Mouse (Mus musculus): Measurements from ENCODE around the gene Capn13.
"Not testable (repeated sequence)": the region's sequence is repeated elsewhere in the genome, so short reads cannot be mapped to it uniquely, and the experiment has no call there.

The Capn13 gene

GRCm38 (mm10) chr17:73342673-73343072 is 58.0 kb downstream of the Capn13 start:
- no peak for DNase-seq

- DNase-seq, result no peak
These were observed 71.6 kb downstream of the Capn13 start for GRCm38 (mm10) chr17:73329071-73329470.

- DNase-seq, result no peak
These were observed 75.4 kb downstream of the Capn13 start for GRCm38 (mm10) chr17:73325314-73325713.

GRCm38 (mm10) chr17:73324732-73325131 is 75.9 kb downstream of the Capn13 start:
- no peak for DNase-seq

GRCm38 (mm10) chr17:73323981-73324380 is 76.7 kb downstream of the Capn13 start:
- no peak for DNase-seq

- no peak for DNase-seq
These were observed 85.9 kb downstream of the Capn13 start for GRCm38 (mm10) chr17:73314786-73315185.

- DNase-seq, result no peak
These were observed 89.2 kb downstream of the Capn13 start for GRCm38 (mm10) chr17:73311491-73311890.

GRCm38 (mm10) chr17:73308691-73309090 is 92.0 kb downstream of the Capn13 start:
- DNase-seq, result no peak

GRCm38 (mm10) chr17:73306626-73307025 is 94.0 kb downstream of the Capn13 start:
- no peak for DNase-seq

- peak in 1 of 2 experiments; percentile 51 for DNase-seq
These were observed 95.0 kb downstream of the Capn13 start for GRCm38 (mm10) chr17:73305622-73306021.

GRCm38 (mm10) chr17:73304086-73304812 is 96.4 kb downstream of the Capn13 start:
- DNase-seq, result no peak

- DNase-seq, result no peak
These were observed 97.0 kb downstream of the Capn13 start for GRCm38 (mm10) chr17:73303676-73304075.

- DNase-seq, result peak in 1 of 2 experiments; percentile 70
These were observed 97.4 kb downstream of the Capn13 start for GRCm38 (mm10) chr17:73303217-73303616.

GRCm38 (mm10) chr17:73302104-73302503 is 98.6 kb downstream of the Capn13 start:
- peak; percentile 71 to 83 for DNase-seq

GRCm38 (mm10) chr17:73301258-73302050 is 99.2 kb downstream of the Capn13 start:
- peak; percentile 29 to 77 for DNase-seq

GRCm38 (mm10) chr17:73300147-73300880 is 100.4 kb downstream of the Capn13 start:
- DNase-seq, result peak; percentile 26 to 64

- DNase-seq, result no peak
These were observed 101.7 kb downstream of the Capn13 start for GRCm38 (mm10) chr17:73298981-73299380.

- DNase-seq, result peak; percentile 60 to 68
These were observed 103.8 kb downstream of the Capn13 start for GRCm38 (mm10) chr17:73296855-73297254.

- DNase-seq, result no peak
These were observed 107.4 kb downstream of the Capn13 start for GRCm38 (mm10) chr17:73293237-73293636.

GRCm38 (mm10) chr17:73284301-73284700 is 116.4 kb downstream of the Capn13 start:
- DNase-seq, result no peak

- not testable (repeated sequence) for DNase-seq
These were observed 118.0 kb downstream of the Capn13 start for GRCm38 (mm10) chr17:73282702-73283101.

- no peak for DNase-seq
These were observed 122.9 kb downstream of the Capn13 start for GRCm38 (mm10) chr17:73277770-73278169.

- DNase-seq, result no peak
These were observed 125.6 kb downstream of the Capn13 start for GRCm38 (mm10) chr17:73275066-73275465.
